9 mouse cellular contexts compared by ENCODE assay signal in the genomic region with DNA sequence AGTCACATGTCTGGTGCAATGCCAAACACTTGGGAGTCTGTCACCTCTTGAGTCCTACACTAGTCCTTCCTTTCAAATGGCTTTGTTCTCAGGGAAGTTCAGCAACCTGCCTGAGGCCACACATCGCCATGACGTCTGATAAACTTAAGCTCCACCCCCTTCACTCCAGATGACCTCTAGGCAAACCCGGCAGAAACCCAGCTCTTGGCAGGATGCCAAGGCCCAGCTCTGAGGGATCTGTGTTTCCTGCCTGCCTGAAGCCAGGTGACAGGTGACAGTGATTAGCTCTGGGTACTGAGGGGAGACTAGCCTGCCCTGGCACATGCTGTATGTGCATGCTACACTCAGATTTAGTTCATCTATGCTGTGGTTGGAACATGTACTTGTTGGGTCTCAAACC. TPM values are rescaled to one million over a fixed set of nuclear protein-coding genes. Genes with fewer than 3 reads are reported as not detected.
DNase-seq lines count a peak whose midpoint lies in the region; ATAC-seq lines count a peak whose summit lies in the region.
"Had no signal": no experiment of that assay in that cellular context is flagged by ENCODE, and none has a peak within 500 bp of the region (broad histone marks: within the 10 kb centered on the region; RNA-seq: fewer than 3 reads in every experiment).

No protein-coding gene starts in this region.

- no peaks in the 10 kb centered on the region for H3K36me3 ChIP-seq in embryonic facial prominence, embryonic 11.5 days (replicated peaks; ENCODE audit: control insufficient read depth, insufficient read depth, low read depth, low read length)
- H3K36me3 ChIP-seq in splenic B cell, adult 2 months (ENCODE audit: control insufficient read depth, insufficient read depth, low read length, poor library complexity, severe bottlenecking): no peaks in the 10 kb centered on the region
- H3K36me3 ChIP-seq in forebrain, embryonic 15.5 days: no peaks in the 10 kb centered on the region
- H3K36me3 ChIP-seq: midbrain, embryonic 13.5 days had no signal

- 14% methylated on average over 3 of the region's 3 CpGs for WGBS in embryonic facial prominence, embryonic 11.5 days
- 15% methylated on average over 3 of the region's 3 CpGs for WGBS in forebrain, embryonic 15.5 days

- H3K27ac ChIP-seq in embryonic facial prominence, embryonic 11.5 days (replicated peaks; ENCODE audit: low read depth, low read length): 0 out of 2 replicates have a peak overlapping the region, but pooled peaks have one; percentile 9
- H3K27ac ChIP-seq in forebrain, embryonic 15.5 days (replicated peaks): no peak overlapping the region
- H3K27ac ChIP-seq: midbrain, embryonic 13.5 days had no signal

- DNase-seq in left cerebral cortex, postnatal 4 days: peak; percentile 13
- DNase-seq in left cerebral cortex, adult 18-20 months (ENCODE audit: low spot score in 2 of 2): no peak
- peak; percentile 76 for DNase-seq in embryonic facial prominence, embryonic 11.5 days (ENCODE audit: low spot score)
- peak; percentile 47 to 60 for DNase-seq in kidney, postnatal 36 days
- peak; percentile 6 for DNase-seq in splenic B cell, adult 2 months (ENCODE audit: low read depth, low spot score)
- DNase-seq in gastrocnemius, postnatal 25 days: no peak
- no peak for DNase-seq in testis, postnatal 14 days (ENCODE audit: low spot score)

- no peak overlapping the region for H3K9ac ChIP-seq in embryonic facial prominence, embryonic 11.5 days (replicated peaks; ENCODE audit: low read length)
- H3K9ac ChIP-seq in forebrain, embryonic 15.5 days (replicated peaks): no peak overlapping the region
- H3K9ac ChIP-seq: midbrain, embryonic 13.5 days had no signal

- H3K4me2 ChIP-seq in embryonic facial prominence, embryonic 11.5 days (ENCODE audit: low read depth, low read length): no peak overlapping the region
- no peak overlapping the region for H3K4me2 ChIP-seq in forebrain, embryonic 15.5 days (replicated peaks)
- H3K4me2 ChIP-seq: midbrain, embryonic 13.5 days had no signal

- no peak overlapping the region for H3K4me3 ChIP-seq in embryonic facial prominence, embryonic 11.5 days (ENCODE audit: low read depth, low read length)
- no peak overlapping the region for H3K4me3 ChIP-seq in forebrain, embryonic 15.5 days
- H3K4me3 ChIP-seq: midbrain, embryonic 13.5 days had no signal

- no peaks in the 10 kb centered on the region for H3K27me3 ChIP-seq in embryonic facial prominence, embryonic 11.5 days (ENCODE audit: control insufficient read depth, insufficient read depth, low read length)
- H3K27me3 ChIP-seq in splenic B cell, adult 2 months (ENCODE audit: control insufficient read depth, insufficient read depth, low read length, poor library complexity, severe bottlenecking): no peaks in the 10 kb centered on the region
- H3K27me3 ChIP-seq in forebrain, embryonic 15.5 days: no peaks in the 10 kb centered on the region
- H3K27me3 ChIP-seq: midbrain, embryonic 13.5 days had no signal

- intact Hi-C loops in left cerebral cortex, postnatal 4 days (cut with DNase I): no loop called here

- no peaks in the 10 kb centered on the region for H3K9me3 ChIP-seq in embryonic facial prominence, embryonic 11.5 days (replicated peaks; ENCODE audit: control insufficient read depth, low read length)
- H3K9me3 ChIP-seq in forebrain, embryonic 15.5 days: no peaks in the 10 kb centered on the region
- H3K9me3 ChIP-seq: midbrain, embryonic 13.5 days had no signal

- no peak for ATAC-seq in embryonic facial prominence, embryonic 11.5 days (replicated peaks; ENCODE audit: insufficient number of reproducible peaks, low FRiP score, low TSS enrichment, low read depth)
- no peak for ATAC-seq in forebrain, embryonic 15.5 days (replicated peaks)
- ATAC-seq: midbrain, embryonic 13.5 days had no signal

- H3K4me1 ChIP-seq in embryonic facial prominence, embryonic 11.5 days (ENCODE audit: control insufficient read depth, insufficient read depth, low read length): peaks cover 28% of the 10 kb centered on the region
- peaks cover 38% of the 10 kb centered on the region for H3K4me1 ChIP-seq in forebrain, embryonic 15.5 days

RNA-seq across cellular contexts. Expression of gene Il17rd, which starts 33.2 kb away (rescaled TPM):
- total RNA-seq in left cerebral cortex, postnatal 4 days (2021): 1 to 10 TPM; 4.7 to 5.4 TPM
- 1 to 10 TPM; 2.1 to 2.6 TPM for total RNA-seq in left cerebral cortex, adult 18-20 months (2021)
- 6.7 and 6.9 TPM in 2 replicates for polyA plus RNA-seq in embryonic facial prominence, embryonic 11.5 days (2014; fragmentation: Nextera tagmentation; extraction: Ambion mirVana)
- 1.5 and 1.8 TPM in 2 replicates for polyA plus RNA-seq in forebrain, embryonic 15.5 days (2015; fragmentation: Nextera tagmentation; extraction: Ambion mirVana)
- 1 to 10 TPM; 2.1 to 2.4 TPM for total RNA-seq in gastrocnemius, postnatal 25 days (2021)

RNA-seq across cellular contexts. Expression of gene Arhgef3, which starts 42.7 kb away (rescaled TPM):
- total RNA-seq in left cerebral cortex, postnatal 4 days (2021): 10 to 100 TPM; 20.1 to 20.9 TPM
- 10 to 100 TPM; 67.4 to 85.3 TPM for total RNA-seq in left cerebral cortex, adult 18-20 months (2021)
- 5.4 and 6.8 TPM in 2 replicates for polyA plus RNA-seq in embryonic facial prominence, embryonic 11.5 days (2014; fragmentation: Nextera tagmentation; extraction: Ambion mirVana)
- 3.7 and 4.9 TPM in 2 replicates for polyA plus RNA-seq in forebrain, embryonic 15.5 days (2015; fragmentation: Nextera tagmentation; extraction: Ambion mirVana)
- total RNA-seq in gastrocnemius, postnatal 25 days (2021): 10 to 100 TPM in 1 of 2 experiments, 1 to 10 TPM in 1; 8.1 to 10.9 TPM

Comparison
In these comparisons a context has a peak if more than half of its experiments do, and no peak if none do; other contexts are left out.
1. DNase-seq: peak in left cerebral cortex, postnatal 4 days (single experiment), embryonic facial prominence, embryonic 11.5 days (single experiment), kidney, postnatal 36 days (2 of 2) and splenic B cell, adult 2 months (single experiment); none in left cerebral cortex, adult 18-20 months (0 of 2), gastrocnemius, postnatal 25 days (single experiment) and testis, postnatal 14 days (single experiment).